Mouse (Mus musculus) kidney, embryonic 16.5 days (tissue): ENCODE data around the gene Fancd2os. TPM values are rescaled to one million over a fixed set of nuclear protein-coding genes. Genes with fewer than 3 reads are reported as not detected.

Experiments
- ATAC-seq: fragments of 200-750 bp; cut with Nextera tagmentation; 2 replicates; pipeline ENCODE4 v1.8.0; 2017; ENCODE audit warnings: moderate TSS enrichment; ENCODE audit not compliant: low FRiP score, low TSS enrichment
- H3K27ac ChIP-seq: fragments of 300-500 bp; sonication (generic); 2 replicates; pipeline ENCODE4 v1.5.1; 2014; ENCODE audit warnings: low read length
- H3K27me3 ChIP-seq: fragments of 300-500 bp; sonication (generic); 2 replicates; pipeline ENCODE4 v1.6.1; 2014; ENCODE audit warnings: low read length, control low read depth, mixed read lengths; ENCODE audit not compliant: insufficient read depth
- H3K36me3 ChIP-seq: fragments of 300-500 bp; sonication (generic); 2 replicates; pipeline ENCODE4 v1.6.1; 2014; ENCODE audit warnings: low read length, control low read depth, mixed read lengths; ENCODE audit not compliant: insufficient read depth
- H3K4me1 ChIP-seq: fragments of 300-500 bp; sonication (generic); 2 replicates; pipeline ENCODE4 v1.6.1; 2014; ENCODE audit warnings: low read length, control low read depth, mixed read lengths; ENCODE audit not compliant: insufficient read depth
- H3K4me2 ChIP-seq: fragments of 300-500 bp; sonication (generic); replicated peaks from 2 replicates; pipeline ENCODE4 v1.6.1; 2014; ENCODE audit warnings: low read depth, low read length
- H3K4me3 ChIP-seq: fragments of 300-500 bp; sonication (generic); 2 replicates; pipeline ENCODE4 v1.5.1; 2014; ENCODE audit warnings: mild to moderate bottlenecking, low read length
- H3K9ac ChIP-seq: fragments of 300-500 bp; sonication (generic); replicated peaks from 2 replicates; pipeline ENCODE4 v1.6.1; 2014; ENCODE audit warnings: low read length
- H3K9me3 ChIP-seq: fragments of 300-500 bp; sonication (generic); 2 replicates; pipeline ENCODE4 v1.6.1; 2016; ENCODE audit warnings: low read length, control low read depth
- WGBS: fragments of 180-500 bp; shearing (Covaris S2); extraction: QIAGEN DNeasy Blood & Tissue Kit; methylation state at CpG from one replicate; pipeline ENCODE4 v1.1.7; 2014; 5-methylcytosine and 5-hydroxymethylcytosine counted together
- polyA plus RNA-seq: library from polyadenylated mRNA; unstranded; fragments of >200 nt; fragmentation: Nextera tagmentation; extraction: Ambion mirVana; gene quantifications from 2 replicates; pipeline ENCODE4 v1.2.1, GENCODE M21; 2015

The Fancd2os gene
- polyA plus RNA-seq, 1 experiment from 2014 or later, result 1.1 TPM

- WGBS, result 90% methylated on average over 7 of the region's 7 CpGs
- H3K9ac ChIP-seq, result no peak overlapping the region
- H3K27ac ChIP-seq, result no peak overlapping the region
- H3K36me3 ChIP-seq, result peaks cover 23% of the 10 kb centered on the region
- H3K4me2 ChIP-seq, result no peak overlapping the region
- no peak overlapping the region for H3K4me3 ChIP-seq
- H3K27me3 ChIP-seq, result no peaks in the 10 kb centered on the region
- H3K4me1 ChIP-seq, result peaks cover 12% of the 10 kb centered on the region; the same call in 1 of the 2 replicates
- no peak for ATAC-seq
- no peaks in the 10 kb centered on the region for H3K9me3 ChIP-seq
Measured at GRCm38 (mm10) chr6:113609293-113609692, 8.8 kb upstream of the Fancd2os start.

GRCm38 (mm10) chr6:113608871-113609270 lies 8.4 kb upstream of the Fancd2os start:
- H3K9ac ChIP-seq, result no peak overlapping the region
- 60% methylated on average over 6 of the region's 6 CpGs for whole genome bisulfite sequencing
- no peaks in the 10 kb centered on the region for H3K27me3 ChIP-seq
- H3K27ac ChIP-seq, result no peak overlapping the region
- H3K9me3 ChIP-seq, result no peaks in the 10 kb centered on the region
- no peak for ATAC-seq
- H3K4me2 ChIP-seq, result no peak overlapping the region
- H3K4me1 ChIP-seq, result peaks cover 12% of the 10 kb centered on the region; the same call in 1 of the 2 replicates
- no peak overlapping the region for H3K4me3 ChIP-seq
- peaks cover 19% of the 10 kb centered on the region for H3K36me3 ChIP-seq

DNA sequence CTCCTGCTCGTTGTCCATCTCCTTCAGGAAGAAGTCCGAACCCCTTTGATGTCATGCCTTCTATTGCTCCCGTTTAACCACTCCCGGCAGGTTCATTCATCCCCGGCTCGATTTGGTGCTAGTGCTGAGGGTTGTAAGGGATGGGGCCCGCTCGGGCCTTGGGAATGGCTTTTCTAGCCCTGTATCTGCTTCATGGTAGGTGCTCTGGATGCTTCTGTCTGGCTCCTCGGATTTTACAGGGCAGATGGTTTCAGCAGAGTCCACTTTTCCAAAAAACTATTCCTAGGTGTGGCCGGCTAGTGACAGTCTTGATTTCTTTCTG lies 4.7 kb upstream of the Fancd2os start:
- no peak; the same call in 1 of the 2 replicates for ATAC-seq
- H3K27ac ChIP-seq, result peak overlapping the region; percentile 86
- H3K36me3 ChIP-seq, result 0 out of 2 replicates have a peak, but pooled peaks cover 4% of the 10 kb centered on the region
- peak overlapping the region; percentile 80 for H3K4me2 ChIP-seq
- 2% methylated on average over 10 of the region's 10 CpGs for whole genome bisulfite sequencing
- no peaks in the 10 kb centered on the region for H3K9me3 ChIP-seq
- peak overlapping the region; percentile 90 for H3K9ac ChIP-seq
- H3K4me3 ChIP-seq, result peak overlapping the region; percentile 88
- H3K4me1 ChIP-seq, result peaks cover 16% of the 10 kb centered on the region; the same call in 1 of the 2 replicates
- no peaks in the 10 kb centered on the region for H3K27me3 ChIP-seq

DNA sequence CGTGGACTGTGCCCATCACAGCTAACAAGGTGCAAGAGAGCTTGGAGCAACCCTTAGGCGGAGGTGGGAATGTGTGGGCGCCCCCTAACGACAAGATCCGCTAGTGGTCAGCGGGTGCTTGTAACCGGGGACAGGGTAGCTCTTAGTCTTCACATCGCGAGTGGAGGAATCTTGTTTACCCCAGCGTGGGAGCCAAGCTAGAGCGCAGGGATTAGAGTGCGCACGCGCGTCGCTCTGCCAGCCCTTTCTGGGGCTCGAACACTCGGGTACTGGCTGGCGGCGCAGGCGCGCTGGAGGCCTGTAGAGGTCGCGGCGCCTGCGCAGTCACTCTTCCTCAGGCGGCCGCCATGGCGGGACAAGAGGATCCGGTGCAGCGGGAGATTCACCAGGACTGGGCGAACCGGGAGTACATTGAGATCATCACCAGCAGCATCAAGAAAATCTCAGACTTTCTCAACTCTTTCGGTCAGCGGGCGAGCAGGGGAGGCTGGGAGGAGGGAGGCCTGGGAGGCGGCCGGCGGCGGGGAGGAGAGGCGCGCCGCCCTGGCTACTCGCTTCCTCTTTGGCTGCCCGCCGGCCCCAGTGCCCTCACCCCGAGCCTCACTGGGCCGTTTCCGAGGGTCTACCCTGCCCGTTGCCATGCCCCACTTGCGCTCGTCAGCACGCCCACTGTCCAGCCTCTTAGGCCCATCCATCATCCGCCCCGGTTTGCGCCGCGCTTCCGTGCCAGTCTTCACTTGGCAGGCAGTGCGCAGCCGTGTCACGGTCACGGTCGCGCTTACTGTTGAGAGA lies 4.1 kb upstream of the Fancd2os start, which contains the start of gene Brk1:
Brk1 (plus strand) TSS at position 341 of the 792 bp plus-strand sequence.
- H3K27ac ChIP-seq, result peak within 1 kb of the TSS; percentile 86
- WGBS, result under 1% methylated on average over 65 of the region's 65 CpGs
- peaks cover 16% of the 10 kb centered on the region; the same call in 1 of the 2 replicates for H3K4me1 ChIP-seq

DNA sequence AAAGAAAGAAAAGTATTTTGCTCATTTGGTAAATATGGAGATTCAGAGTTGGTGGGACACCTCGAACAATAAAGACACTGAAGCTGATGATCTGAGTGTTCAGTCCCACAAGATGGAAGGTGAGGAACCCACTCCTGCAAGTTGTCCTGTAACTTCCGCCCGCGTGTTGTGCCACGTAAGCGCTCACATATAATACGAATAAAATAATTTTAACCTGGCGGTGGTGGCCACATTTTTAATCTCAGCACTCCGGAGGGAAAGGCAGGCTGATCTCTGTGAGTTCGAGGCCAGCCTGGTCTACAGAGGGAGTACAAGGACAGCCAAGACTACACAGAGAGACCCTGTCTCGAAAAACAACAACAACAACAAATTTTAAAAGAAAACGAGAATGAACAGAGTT lies 3.5 kb upstream of the Fancd2os start:
- Histone ChIP-seq H3K27me3 (no peaks in the 10 kb centered on the region), H3K4me2 (peak overlapping the region; percentile 80), H3K9ac (peak overlapping the region; percentile 90), H3K4me1 (peaks cover 16% of the 10 kb centered on the region; the same call in 1 of the 2 replicates), H3K9me3 (no peaks in the 10 kb centered on the region), H3K36me3 (0 out of 2 replicates have a peak, but pooled peaks cover 4% of the 10 kb centered on the region), H3K4me3 (peak overlapping the region; percentile 88), H3K27ac (peak overlapping the region; percentile 86; the same call in 1 of the 2 replicates)
- no peak; the same call in 1 of the 2 replicates for ATAC-seq
- WGBS, result 57% methylated on average over 12 of the region's 12 CpGs

More for the DNA sequence above, 4.1 kb upstream of the Fancd2os start, which contains the start of gene Brk1:
- Histone ChIP-seq H3K4me2 (peak within 1 kb of the TSS; percentile 80), H3K27me3 (no peaks in the 10 kb centered on the region), H3K9me3 (no peaks in the 10 kb centered on the region), H3K36me3 (0 out of 2 replicates have a peak, but pooled peaks cover 4% of the 10 kb centered on the region), H3K9ac (peak within 1 kb of the TSS; percentile 90), H3K4me3 (peak within 1 kb of the TSS; percentile 88)
- peak; percentile 91 for ATAC-seq

DNA sequence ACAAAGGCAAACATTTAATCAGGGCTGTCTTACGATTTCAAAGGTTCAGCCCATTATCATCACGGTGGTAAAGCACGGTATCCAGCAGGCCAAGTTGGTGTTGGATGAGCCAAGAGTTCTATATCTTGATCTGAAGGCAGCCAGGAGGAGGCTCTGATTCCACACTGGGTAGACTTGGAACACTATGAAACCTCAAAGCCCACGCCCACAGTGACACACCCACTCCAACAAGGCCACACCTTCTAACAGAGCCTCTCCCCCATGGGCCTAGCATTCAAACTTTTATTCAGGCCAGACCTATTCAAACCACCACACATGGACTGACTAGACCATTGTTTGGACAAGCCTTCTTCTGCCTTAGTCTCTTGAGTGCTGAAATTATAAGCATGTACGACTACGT lies 2.3 kb upstream of the Fancd2os start:
- H3K36me3 ChIP-seq, result 0 out of 2 replicates have a peak, but pooled peaks cover 4% of the 10 kb centered on the region
- no peak overlapping the region for H3K4me2 ChIP-seq
- H3K4me1 ChIP-seq, result peaks cover 16% of the 10 kb centered on the region; the same call in 1 of the 2 replicates
- no peaks in the 10 kb centered on the region for H3K9me3 ChIP-seq
- no peak overlapping the region for H3K4me3 ChIP-seq
- H3K27ac ChIP-seq, result no peak overlapping the region
- no peak for ATAC-seq
- WGBS, result 88% methylated on average over 6 of the region's 6 CpGs
- H3K27me3 ChIP-seq, result no peaks in the 10 kb centered on the region
- H3K9ac ChIP-seq, result no peak overlapping the region

DNA sequence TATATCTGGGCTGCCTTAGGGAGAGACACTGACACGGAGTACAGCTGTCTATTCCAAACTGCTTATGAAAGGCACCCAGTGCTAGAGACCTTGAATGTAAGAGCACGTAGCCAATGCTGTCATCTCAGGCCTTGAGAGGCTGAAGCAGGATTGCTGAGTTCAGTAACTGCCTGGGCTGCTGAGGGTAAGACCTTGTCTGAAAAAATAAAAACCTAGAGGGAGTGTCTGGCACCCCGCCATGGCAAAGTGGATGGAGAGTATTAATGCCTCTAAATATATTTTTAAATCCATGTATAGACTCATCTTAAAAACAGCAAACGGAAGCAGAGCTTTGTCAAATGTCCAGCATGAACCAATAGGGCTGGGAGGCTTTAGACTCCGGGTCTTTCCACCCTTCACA lies 682 bp downstream of the Fancd2os start:
- Histone ChIP-seq H3K9ac (no peak overlapping the region; the same call in 1 of the 2 replicates), H3K9me3 (no peaks in the 10 kb centered on the region), H3K27ac (no peak overlapping the region), H3K4me3 (no peak overlapping the region), H3K36me3 (0 out of 2 replicates have a peak, but pooled peaks cover 3% of the 10 kb centered on the region), H3K4me2 (0 out of 2 replicates have a peak overlapping the region, but pooled peaks have one; percentile 12), H3K4me1 (0 out of 2 replicates have a peak, but pooled peaks cover 4% of the 10 kb centered on the region), H3K27me3 (no peaks in the 10 kb centered on the region)
- ATAC-seq, result no peak
- WGBS, result 68% methylated on average over 5 of the region's 5 CpGs

- WGBS, result 87% methylated on average over 4 of the region's 4 CpGs
- 0 out of 2 replicates have a peak, but pooled peaks cover 3% of the 10 kb centered on the region for H3K36me3 ChIP-seq
- H3K4me3 ChIP-seq, result no peak overlapping the region
- H3K4me1 ChIP-seq, result 0 out of 2 replicates have a peak, but pooled peaks cover 4% of the 10 kb centered on the region
- no peak for ATAC-seq
- H3K27me3 ChIP-seq, result no peaks in the 10 kb centered on the region
- no peak overlapping the region for H3K4me2 ChIP-seq
- H3K9me3 ChIP-seq, result no peaks in the 10 kb centered on the region
- no peak overlapping the region for H3K9ac ChIP-seq
- no peak overlapping the region for H3K27ac ChIP-seq
Measured at GRCm38 (mm10) chr6:113597945-113598344, 2.6 kb downstream of the Fancd2os start.

- no peak overlapping the region for H3K4me3 ChIP-seq
- H3K4me2 ChIP-seq, result no peak overlapping the region
- no peaks in the 10 kb centered on the region for H3K4me1 ChIP-seq
- H3K27ac ChIP-seq, result no peak overlapping the region
- ATAC-seq, result no peak
- 0 out of 2 replicates have a peak, but pooled peaks cover 3% of the 10 kb centered on the region for H3K36me3 ChIP-seq
- H3K9ac ChIP-seq, result no peak overlapping the region
- H3K9me3 ChIP-seq, result no peaks in the 10 kb centered on the region
- no peaks in the 10 kb centered on the region for H3K27me3 ChIP-seq
- 90% methylated on average over 2 of the region's 2 CpGs for WGBS
Measured at GRCm38 (mm10) chr6:113592637-113593036, 7.9 kb downstream of the Fancd2os start.
